Mouse (Mus musculus): ENCODE data around the gene Ptgr1.

Ptgr1 gene

DNA sequence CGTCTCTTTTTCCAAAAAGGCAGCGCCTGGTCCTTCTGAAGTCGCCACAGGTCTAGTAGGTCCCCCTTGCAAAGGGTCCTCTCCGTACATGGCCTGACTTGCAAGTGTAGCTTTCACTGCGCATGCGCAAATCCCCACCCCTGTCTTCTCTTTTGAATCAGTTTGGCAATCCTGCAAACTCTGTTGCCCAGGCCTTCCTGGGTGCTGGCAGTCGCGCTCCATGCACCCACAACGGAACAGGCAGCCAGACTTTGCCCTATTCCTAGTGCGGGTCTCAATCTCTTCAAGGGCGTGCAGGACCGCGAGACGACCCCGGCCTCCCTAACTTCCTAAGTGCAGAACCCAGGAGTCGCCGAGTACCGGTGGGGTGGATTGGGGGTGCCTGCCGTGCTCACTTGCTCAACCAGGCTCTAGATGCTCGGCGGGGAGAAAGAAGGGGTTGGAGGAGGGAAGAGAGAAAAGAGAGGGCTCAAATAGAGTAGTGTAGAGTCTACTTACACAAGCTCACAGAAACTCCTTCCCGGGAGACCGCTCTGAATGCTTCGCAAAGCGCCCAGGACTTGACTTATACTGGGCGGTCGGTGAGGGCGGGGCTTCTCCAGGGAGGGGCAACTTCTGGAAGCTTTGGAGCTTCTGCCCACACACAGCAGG lies at the start of gene Ptgr1:
Ptgr1 (minus strand) TSS at position 580 of the 651 bp plus-strand sequence.
- peak; percentile 76 to 83 for DNase-seq (ENCODE audit: low spot score in 2 of 2)

DNA sequence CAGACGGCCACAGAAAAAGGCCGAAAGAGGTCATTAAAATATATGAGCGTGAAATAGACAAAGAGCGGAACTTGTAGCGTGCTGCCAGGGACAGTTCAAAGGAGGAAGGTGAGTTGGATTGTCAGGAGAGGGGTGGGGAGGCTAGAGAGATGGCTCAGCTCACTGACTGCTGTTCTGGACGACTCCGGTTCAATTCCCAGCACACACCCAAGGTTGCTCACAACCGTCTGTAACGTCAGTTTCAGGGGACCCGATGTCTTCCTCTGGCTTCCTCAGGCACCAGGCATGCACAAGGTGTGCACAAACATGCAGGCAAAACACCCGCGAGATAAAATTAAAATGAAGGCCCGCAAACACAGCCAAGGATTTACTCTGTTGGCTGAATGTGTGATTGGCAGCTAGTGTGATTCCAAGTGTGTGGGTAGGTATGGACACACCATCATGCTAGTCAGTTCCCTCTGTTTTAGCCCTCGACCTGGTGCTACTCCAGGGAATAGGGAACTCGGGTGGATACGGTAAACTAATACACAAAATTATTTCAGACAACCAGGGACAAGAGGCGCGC lies 48.9 kb upstream of the Ptgr1 start:
- DNase-seq (ENCODE audit: low spot score in 2 of 2), result no peak

DNA sequence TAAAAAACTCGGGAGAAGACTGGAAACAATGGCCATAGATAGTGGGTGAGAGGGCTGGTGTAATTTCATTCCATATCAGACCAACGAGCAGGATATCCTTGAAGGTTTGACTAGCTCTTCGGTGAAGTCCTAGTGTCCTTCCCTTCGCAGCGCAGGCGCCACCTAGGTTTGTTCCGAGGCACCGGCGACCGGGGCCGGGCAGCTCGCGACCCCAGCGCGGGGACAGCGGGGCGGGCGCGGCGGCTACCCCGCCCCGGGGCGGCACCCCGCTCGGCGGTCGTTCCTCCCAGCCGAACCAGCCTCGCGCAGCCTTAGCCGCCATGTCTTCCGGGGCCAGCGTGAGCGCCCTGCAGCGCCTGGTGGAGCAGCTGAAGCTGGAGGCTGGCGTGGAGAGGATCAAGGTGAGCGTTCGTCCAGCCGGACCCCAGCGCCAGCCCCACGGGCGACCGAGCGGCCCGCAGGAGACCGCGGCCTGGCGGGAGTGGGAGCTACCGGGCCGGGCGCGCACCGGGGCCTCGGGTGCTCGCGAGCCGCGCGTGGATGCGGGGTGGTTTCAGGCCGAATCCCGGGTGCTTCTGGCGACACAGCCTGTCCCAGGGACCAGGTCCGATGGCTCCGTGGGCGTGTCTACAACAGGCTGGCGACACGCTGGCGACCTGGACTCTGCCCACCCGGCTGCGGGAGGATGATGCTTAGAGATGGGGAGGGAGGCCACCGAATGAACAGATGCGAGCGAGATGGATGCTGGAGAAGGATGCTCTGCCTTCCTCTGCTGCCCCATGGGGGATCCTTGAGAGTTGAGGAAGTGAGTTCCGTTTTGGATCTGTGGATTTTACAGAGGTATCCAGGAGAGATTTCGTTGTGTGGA lies 48.2 kb upstream of the Ptgr1 start, which contains the start of gene Gng10:
Gng10 (plus strand) TSS at position 171 of the 868 bp plus-strand sequence.
- peak; percentile 62 to 64 for DNase-seq (ENCODE audit: low spot score in 2 of 2)

DNA sequence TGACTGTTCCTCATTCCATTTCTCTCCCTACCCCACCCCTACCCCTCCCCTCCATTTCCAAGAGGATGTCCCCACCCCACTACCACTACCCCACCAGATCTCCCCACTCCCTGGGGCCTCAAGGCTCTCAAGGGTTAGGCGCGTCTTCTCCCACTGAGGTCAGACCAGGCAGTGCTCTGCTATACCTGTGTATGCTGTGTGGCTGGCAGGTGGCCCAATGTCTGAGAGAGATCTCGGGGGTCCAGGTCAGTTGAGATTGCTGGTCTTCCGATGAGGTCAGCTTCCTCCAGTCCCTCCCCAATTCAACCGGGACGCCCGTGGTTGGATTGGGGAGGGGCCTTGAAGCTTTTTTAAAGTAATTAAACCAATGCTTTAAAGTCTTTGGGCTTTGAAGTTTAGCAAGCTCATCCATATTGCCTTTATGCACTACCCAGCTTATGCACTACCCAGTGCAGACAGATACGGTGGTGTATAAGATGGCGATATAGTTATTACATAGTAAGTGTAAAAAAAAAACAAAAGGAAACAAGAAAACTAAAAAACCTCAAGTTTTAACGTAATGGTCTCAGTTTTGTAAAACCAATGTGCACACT lies 47.5 kb upstream of the Ptgr1 start:
- DNase-seq (ENCODE audit: low spot score in 2 of 2), result no peak

DNA sequence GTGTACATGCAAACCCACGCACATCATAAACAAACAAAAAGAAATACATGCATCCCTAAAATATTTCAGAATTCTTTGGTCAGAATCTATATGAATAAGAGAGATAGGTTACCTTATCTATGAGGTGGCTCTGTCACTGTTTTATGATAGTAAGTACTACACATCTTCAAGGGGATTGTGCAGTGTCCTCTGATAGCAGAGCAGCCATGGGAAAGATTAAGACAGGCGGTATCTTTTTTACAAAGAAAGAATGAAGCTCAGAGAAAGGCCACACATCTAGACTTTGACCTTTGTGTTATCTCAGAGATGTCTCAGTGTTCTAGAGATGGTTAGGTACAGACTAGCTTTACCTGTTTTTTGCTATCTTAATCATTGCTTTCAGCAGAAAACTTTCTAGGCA lies 30.0 kb upstream of the Ptgr1 start:
- no peak for DNase-seq (ENCODE audit: low spot score in 2 of 2)

DNA sequence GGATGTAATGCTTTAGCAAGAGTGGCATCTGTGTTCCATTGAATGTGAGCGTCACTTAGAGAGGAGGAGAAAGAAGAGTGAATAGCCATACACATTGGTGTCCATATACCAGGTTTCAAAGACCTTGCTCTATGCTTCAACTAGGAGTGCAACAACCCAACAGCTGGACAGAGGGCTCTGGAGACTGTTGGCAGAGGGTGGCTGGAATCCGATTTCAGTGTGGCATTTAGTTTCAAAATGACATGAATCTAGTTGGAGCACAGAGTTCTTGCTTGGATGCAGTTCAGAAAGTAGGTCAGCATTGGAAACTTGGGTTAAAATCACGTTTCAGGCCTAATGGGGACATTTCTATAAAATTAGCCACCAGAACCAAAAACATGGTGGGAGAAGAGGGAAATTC lies 28.3 kb upstream of the Ptgr1 start:
- no peak for DNase-seq (ENCODE audit: low spot score in 2 of 2)

DNA sequence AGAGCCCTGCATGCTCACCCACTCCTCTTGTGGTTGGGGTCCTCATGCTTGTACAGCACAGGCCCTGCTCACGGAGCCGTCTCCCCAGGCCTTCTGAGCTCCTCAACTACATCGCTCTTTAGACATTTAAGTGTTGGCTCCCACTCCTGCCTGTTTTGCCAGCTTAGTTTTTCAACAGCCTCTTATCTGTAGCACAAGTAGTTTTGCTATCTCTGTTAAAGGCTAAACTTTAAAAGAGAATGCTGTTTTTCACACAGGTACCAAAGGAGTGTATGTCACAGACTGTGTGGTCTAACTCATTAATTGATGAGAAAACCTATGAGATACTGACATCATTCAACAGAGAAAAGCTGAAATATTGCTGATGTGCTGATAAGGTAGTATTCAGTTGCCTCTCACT lies 24.5 kb upstream of the Ptgr1 start:
- no peak for DNase-seq (ENCODE audit: low spot score in 2 of 2)

DNA sequence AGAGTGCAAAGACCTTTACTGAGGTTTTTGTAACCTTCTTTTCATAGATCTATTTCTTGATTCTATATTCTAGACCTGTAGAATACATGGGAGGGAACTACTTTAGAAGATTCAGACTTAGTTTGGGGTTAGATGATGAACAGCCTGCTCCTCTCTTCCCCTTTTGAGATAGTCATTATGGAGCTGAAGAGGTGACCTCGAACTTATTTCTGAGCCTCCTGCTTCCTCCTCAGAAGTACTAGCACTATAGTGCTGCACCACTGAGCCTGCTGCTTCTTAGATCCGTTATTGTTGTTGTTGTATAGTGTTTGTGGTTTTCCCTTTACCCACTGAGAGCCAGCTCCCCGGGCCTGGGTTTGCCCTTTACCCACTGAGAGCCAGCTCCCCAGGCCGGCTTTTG lies 22.8 kb upstream of the Ptgr1 start:
- DNase-seq (ENCODE audit: low spot score in 2 of 2), result no peak

DNA sequence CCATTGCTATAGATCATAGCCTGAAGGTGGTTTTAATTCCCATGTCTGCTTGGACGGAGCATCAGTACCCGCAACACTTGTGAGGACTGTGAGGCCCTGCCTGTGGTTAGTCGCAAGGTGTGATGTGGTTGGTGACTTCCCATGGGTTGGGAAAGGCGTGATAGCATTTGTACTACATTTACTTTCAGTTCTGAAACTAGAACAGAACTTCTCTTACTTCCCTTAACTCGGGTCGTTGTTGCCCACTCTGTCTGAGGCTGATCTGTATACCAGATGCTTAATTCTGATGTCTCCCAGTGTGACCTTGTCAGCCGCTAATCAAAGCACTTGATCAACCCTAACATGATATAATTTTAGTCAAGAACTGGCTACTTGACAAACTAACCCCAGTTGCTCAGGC lies 22.3 kb upstream of the Ptgr1 start:
- DNase-seq (ENCODE audit: low spot score in 2 of 2), result no peak

DNA sequence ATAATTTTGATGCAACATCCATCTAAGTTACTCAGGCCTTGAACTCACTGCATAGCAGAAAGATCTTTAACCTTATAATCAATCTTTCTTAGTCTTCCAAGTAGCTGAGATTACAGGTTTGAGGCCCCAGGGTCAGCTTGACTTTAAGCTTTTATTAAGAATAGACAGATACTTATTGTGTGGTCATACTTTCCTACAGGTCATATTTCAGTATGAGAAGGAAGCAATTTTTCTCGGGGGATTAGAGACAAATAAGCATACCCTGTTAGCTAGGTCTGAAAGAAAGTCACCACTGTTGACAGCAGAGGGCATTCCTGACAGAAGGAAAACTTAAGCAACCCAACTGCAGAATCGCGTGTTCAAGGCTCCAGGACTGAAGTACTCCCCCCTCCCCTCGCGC lies 21.1 kb upstream of the Ptgr1 start:
- no peak for DNase-seq (ENCODE audit: low spot score in 2 of 2)

DNA sequence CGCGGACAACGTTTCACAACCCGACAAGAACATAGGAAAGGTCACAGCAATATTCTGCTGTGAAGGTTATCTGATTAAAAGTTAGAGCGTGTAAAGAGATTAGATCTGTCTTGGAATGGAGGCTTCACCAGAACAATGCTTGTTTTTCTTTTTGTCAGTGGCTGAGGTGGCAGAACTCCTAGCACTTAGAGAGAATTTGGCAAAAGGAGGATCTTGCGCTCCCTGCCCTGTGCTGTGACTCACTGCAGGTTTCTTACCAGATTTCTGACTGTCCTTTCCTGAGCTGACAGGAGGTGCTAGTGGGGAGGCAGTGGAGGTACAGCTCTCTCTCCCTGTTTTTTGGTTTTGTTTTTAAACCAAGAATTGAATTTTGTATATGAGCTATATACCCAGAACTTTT lies 20.1 kb upstream of the Ptgr1 start:
- no peak for DNase-seq (ENCODE audit: low spot score in 2 of 2)

DNA sequence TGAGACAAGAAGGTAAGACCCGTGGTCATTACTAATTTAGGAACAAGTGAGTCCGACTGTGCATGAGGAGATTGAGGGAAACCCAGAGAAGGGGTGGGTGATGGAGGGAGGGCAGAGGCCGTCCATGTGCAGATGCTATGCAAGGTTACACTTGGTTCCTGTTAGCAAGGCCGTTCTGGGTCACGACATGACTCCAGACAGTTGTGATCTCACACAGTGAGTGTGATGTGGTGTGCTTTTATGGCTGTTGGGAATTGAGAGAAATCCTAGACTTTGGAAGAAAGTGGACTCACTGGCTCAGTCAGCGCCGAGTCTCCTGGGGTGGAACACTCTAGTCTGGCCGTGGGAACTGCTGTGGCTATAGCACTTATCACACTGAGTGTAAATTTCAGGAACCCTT lies 19.3 kb upstream of the Ptgr1 start:
- DNase-seq (ENCODE audit: low spot score in 2 of 2), result no peak

DNA sequence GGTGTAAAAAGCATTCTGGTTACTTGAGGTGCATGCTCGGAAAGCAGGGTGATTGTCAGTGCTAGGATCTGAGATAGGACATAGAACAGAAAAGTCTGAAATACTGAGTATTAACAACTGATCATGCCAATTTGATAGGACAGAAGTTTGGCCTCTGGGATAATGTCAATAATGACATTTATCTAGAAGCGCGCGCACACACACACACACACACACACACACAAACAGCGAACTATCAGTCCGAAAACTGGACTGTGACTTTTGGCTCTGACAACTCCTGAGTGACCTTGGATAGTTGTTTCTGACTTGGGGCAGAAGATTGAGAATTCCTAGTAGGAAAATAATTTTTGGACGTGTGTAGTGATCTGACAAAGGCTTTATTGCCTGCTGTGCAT lies 16.9 kb upstream of the Ptgr1 start:
- DNase-seq (ENCODE audit: low spot score in 2 of 2), result no peak

DNA sequence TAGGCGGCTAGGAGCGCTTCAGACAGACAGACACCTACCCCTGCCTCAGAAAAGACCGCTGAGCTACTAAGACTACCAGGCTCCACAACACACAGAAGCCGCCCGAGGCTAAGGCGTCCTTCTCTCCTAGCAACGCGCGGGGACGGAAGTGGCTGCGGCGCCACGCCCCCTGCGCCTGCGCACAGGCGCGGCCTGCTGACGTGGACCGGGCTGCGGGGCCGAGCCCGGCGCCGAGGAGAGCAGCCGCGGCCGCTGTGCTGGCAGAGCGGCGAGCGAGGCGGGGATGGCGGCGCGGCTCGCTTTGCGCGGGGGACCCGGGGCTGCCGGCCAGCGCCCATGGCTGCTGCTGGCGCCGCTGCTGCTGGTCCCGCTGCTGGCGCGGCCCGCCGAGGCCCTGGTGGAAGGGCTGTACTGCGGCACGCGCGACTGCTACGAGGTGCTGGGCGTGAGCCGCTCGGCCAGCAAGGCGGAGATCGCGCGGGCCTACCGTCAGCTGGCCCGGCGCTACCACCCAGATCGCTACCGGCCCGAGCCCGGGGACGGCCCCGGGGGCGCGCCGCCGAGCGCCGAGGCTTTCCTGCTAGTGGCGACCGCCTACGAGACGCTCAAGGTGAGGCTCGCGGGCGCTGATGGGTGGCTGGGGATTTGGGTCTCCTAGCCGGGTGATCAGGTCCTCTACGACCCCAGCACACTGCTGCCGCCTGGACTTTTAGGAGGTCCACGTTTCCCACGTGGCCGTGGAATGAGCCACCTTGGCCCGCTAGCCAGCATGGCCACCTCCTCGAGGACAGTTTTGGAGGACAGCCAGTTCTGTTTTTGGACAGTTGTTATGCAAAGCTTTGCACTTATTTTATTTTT lies 16.3 kb upstream of the Ptgr1 start, which contains the start of gene Gm20503:
Gm20503 (plus strand) TSS at position 263 of the 858 bp plus-strand sequence.
- peak; percentile 87 to 90 for DNase-seq (ENCODE audit: low spot score in 2 of 2)

DNA sequence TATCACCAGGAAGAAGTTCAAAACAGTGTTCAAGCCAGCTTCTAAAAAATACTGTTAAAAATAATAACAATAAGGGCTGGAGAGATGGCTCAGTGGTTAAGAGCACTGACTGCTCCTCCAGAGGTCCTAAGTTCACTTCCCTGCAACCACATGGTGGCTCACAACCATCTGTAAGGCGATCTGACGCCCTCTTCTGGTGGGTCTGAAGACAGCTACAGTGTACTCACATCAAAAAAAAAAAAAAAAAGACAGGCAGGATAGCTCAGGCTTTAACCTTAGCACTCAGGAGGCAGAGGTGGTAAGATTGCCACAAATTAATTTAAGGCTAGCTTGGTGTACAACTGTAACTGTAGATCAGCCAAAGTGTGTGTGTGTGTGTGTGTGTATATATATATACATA lies 13.7 kb upstream of the Ptgr1 start:
- DNase-seq (ENCODE audit: low spot score in 2 of 2), result no peak

DNA sequence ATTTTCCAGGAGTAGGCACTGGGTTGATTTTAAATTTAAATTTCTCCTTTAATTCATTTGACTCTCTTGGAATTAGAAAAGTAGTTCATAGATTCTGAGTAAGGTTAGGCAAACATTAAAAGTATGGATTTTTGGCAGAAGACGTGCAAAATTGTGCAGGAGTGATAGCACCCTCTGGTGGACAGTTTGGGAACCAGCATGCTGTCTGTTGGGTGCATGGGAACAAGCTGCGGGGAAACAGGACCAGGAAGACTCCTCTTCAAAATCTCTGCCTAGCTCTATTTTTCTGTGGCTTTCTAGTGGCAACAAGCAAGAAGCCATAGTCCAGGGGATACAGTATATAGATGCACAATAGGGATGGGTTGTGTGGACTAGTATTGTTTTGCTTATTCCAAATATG lies 12.8 kb upstream of the Ptgr1 start:
- DNase-seq (ENCODE audit: low spot score in 2 of 2), result peak; percentile 62 to 81

DNA sequence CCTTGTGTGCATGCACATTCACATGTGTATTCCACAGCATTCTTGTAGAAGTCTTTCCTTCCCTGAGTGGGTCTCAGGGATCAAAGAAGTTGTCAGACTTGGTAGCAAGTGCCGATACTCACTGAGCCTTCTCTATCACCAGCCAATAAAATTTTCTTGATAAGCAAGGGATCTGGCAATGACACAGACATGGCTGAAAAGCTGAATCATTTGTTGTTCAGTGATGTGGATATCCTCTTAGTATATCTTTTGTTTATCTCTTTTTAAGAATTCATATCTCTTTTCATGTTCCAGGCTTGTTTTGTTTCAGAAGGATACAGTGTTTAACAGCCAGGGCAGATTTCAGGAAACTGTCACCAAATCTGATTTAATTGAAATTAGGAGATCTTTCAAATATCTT lies 11.8 kb upstream of the Ptgr1 start:
- DNase-seq (ENCODE audit: low spot score in 2 of 2), result no peak

DNA sequence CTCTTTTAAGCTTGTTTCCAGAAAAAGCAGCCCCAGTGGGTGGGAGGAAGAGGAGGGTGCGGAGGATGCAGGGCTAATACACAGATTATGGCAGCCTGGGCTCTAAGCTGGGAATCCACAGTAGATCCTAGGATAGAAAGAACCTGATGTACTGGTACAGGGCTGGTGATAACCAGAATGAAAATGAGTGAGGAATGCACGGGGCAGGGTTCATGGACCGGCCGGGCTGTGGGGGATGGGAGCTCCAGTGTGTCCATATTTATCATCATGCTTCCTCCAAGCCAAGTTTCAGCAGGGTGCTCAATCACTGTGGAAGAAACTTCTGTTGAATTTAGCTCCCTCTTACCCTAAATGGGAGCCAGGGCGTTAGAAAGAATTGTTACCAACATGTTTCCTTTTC lies 10.2 kb upstream of the Ptgr1 start:
- DNase-seq (ENCODE audit: low spot score in 2 of 2), result peak in 1 of 2 experiments; percentile 46

DNA sequence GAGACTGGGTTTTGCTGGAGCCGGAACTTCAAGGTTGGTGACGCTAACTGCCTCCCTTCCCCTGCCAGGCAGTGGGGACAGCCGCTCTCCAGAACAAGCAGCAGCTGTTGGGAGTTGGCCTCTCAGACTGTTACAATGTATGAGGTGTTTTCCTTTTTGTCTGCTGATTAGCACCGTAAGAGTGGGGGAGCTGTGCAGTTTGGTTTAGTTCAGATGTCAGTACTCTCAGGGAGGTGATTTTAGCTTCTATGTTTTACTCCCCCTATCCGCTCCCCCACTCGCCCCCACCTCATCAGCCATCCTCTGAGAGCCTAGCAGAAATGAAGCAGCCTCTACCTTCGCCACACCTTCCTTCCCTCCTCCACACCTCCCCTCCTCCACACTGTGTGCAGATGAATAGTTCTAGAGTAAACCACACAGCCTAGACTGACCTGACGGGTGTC lies 8.4 kb upstream of the Ptgr1 start:
- DNase-seq (ENCODE audit: low spot score in 2 of 2), result no peak

DNA sequence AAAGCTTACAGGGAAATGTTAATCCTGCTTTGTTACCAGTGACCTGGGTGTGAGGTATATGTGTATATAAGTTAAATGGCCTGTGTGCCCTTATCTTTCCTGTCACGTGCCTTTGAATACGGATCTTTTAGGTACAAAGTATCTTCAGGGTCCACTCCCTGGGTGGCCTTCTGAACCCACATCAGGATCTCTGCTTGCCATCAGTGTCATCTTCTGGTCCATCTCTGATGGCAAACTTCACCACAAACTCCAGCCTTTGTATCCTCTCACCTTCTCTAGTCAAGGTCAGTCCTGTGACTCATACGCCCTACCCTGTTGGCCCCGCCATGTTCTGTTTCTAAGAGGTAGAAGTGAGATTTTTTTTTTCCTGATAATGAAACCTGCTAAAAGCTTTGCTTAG lies 7.8 kb upstream of the Ptgr1 start, which contains the start of gene Dnajc25:
Dnajc25 (plus strand) TSS at position 301 of the 400 bp plus-strand sequence.
- no peak for DNase-seq (ENCODE audit: low spot score in 2 of 2)

DNA sequence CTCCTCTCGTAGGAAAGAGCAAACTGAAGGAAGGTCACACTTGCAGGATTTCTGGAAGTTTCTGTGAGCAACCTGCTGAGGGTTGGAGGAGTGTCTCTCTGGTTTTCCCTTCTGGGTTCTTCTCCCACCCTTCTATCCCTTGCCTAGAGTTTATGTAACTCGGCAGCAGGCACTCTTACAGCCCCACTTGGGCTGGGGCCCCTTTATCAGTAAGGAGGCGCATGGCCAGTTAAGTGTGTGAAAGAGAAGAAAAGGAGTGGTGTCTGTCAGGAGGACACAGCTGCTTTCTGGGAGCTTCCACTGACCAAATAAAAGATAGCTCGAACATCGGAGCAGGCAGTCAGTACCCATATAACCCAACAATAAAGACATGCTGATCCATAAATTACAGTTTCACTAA lies 5.3 kb upstream of the Ptgr1 start:
- DNase-seq (ENCODE audit: low spot score in 2 of 2), result no peak

All from urinary bladder, postnatal 4 days (tissue).